Mouse (Mus musculus) intestine, embryonic 15.5 days (tissue): ENCODE measurements around the gene Pigk. TPM values are rescaled to one million over a fixed set of nuclear protein-coding genes. Genes with fewer than 3 reads are reported as not detected.
A peak's percentile ranks its signal among the peaks of the same experiment; 100 is the strongest.

Experiments
- ATAC-seq: fragments of 200-750 bp; cut with Nextera tagmentation; 2 replicates; pipeline ENCODE4 v1.8.0; 2017; ENCODE audit warnings: moderate TSS enrichment, moderate library complexity
- H3K27ac ChIP-seq: fragments of 300-500 bp; sonication (generic); 2 replicates; pipeline ENCODE4 v1.5.1; 2015; ENCODE audit warnings: mild to moderate bottlenecking, inconsistent platforms
- H3K27me3 ChIP-seq: fragments of 300-500 bp; sonication (generic); replicated peaks from 2 replicates; pipeline ENCODE4 v1.6.1; 2015; ENCODE audit warnings: inconsistent platforms
- H3K36me3 ChIP-seq: fragments of 300-500 bp; sonication (generic); 2 replicates; pipeline ENCODE4 v1.6.1; 2015; ENCODE audit warnings: inconsistent platforms
- H3K4me1 ChIP-seq: fragments of 300-500 bp; sonication (generic); replicated peaks from 2 replicates; pipeline ENCODE4 v1.6.1; 2015; ENCODE audit warnings: inconsistent platforms
- H3K4me2 ChIP-seq: fragments of 300-500 bp; sonication (generic); replicated peaks from 2 replicates; pipeline ENCODE4 v1.6.1; 2015; ENCODE audit warnings: mild to moderate bottlenecking, inconsistent platforms
- H3K4me3 ChIP-seq: fragments of 300-500 bp; sonication (generic); replicated peaks from 2 replicates; pipeline ENCODE4 v1.5.1; 2015; ENCODE audit warnings: inconsistent platforms
- H3K9ac ChIP-seq: fragments of 300-500 bp; sonication (generic); 2 replicates; pipeline ENCODE4 v1.6.1; 2015; ENCODE audit warnings: inconsistent platforms
- H3K9me3 ChIP-seq: fragments of 300-500 bp; sonication (generic); 2 replicates; pipeline ENCODE4 v1.6.1; 2016; ENCODE audit warnings: inconsistent platforms
- WGBS: fragments of 180-500 bp; shearing (Covaris S2); methylation state at CpG from one replicate; pipeline ENCODE4 v1.1.7; 2015; 5-methylcytosine and 5-hydroxymethylcytosine counted together
- polyA plus RNA-seq: library from polyadenylated mRNA; unstranded; fragments of >200 nt; fragmentation: Nextera tagmentation; extraction: Ambion mirVana; gene quantifications from 2 replicates; pipeline ENCODE4 v1.2.1, GENCODE M21; 2015

The Pigk gene
- polyA plus RNA-seq, 1 experiment from 2014 or later: 36.6 TPM

DNA sequence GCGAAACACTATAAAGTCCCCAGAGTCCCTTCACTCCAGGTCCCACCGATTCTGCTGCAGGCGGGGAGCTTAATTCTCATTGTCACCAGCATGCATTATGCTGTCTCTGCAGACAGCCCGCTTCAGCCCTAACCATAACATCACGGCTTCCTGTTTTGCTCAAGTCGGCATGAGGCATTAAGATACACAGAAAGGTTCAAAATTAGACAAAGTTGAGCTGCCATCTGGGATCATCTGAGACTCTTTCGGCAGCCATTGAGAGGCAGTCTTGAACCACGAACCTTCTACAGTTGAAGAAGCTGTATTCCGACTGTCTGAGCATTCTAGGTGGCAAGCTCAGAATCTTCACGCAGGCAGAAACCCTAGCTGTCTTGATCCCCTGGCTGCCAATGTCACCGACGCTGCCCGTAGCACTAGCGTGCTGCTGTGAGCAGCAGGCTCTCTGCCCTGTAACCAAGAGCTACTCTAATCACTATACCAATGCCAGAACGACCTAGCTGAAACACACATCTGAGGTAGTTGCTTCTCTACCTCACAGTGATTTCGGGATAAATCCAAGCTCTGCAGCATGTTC, 256.0 kb downstream of the Pigk start:
- no peak overlapping the region for H3K4me2 ChIP-seq
- no peaks in the 10 kb centered on the region for H3K4me1 ChIP-seq
- H3K4me3 ChIP-seq: no peak overlapping the region
- no peaks in the 10 kb centered on the region for H3K9me3 ChIP-seq
- H3K27me3 ChIP-seq: no peaks in the 10 kb centered on the region
- H3K36me3 ChIP-seq: no peaks in the 10 kb centered on the region
- no peak for ATAC-seq
- H3K27ac ChIP-seq: no peak overlapping the region
- WGBS: 65% methylated on average over 16 of the region's 16 CpGs
- no peak overlapping the region for H3K9ac ChIP-seq

GRCm38 (mm10) chr3:152971373-152971772, 257.5 kb downstream of the Pigk start:
- no peak overlapping the region for H3K9ac ChIP-seq
- H3K4me2 ChIP-seq: no peak overlapping the region
- no peak overlapping the region for H3K27ac ChIP-seq
- no peak overlapping the region for H3K4me3 ChIP-seq
- H3K4me1 ChIP-seq: no peaks in the 10 kb centered on the region
- no peak for ATAC-seq
- 81% methylated on average over 4 of the region's 4 CpGs for WGBS
- no peaks in the 10 kb centered on the region for H3K9me3 ChIP-seq
- H3K27me3 ChIP-seq: no peaks in the 10 kb centered on the region
- no peaks in the 10 kb centered on the region for H3K36me3 ChIP-seq

GRCm38 (mm10) chr3:152979481-152980092, 265.7 kb downstream of the Pigk start:
- Histone ChIP-seq H3K9ac (no peak overlapping the region), H3K27me3 (peaks cover 27% of the 10 kb centered on the region), H3K36me3 (no peaks in the 10 kb centered on the region), H3K4me2 (no peak overlapping the region), H3K27ac (no peak overlapping the region), H3K9me3 (no peaks in the 10 kb centered on the region), H3K4me1 (peaks cover 14% of the 10 kb centered on the region), H3K4me3 (no peak overlapping the region)
- 0 out of 2 replicates have a peak, but pooled peaks have one; percentile 56 for ATAC-seq
- WGBS: 51% methylated on average over 11 of the region's 11 CpGs

DNA sequence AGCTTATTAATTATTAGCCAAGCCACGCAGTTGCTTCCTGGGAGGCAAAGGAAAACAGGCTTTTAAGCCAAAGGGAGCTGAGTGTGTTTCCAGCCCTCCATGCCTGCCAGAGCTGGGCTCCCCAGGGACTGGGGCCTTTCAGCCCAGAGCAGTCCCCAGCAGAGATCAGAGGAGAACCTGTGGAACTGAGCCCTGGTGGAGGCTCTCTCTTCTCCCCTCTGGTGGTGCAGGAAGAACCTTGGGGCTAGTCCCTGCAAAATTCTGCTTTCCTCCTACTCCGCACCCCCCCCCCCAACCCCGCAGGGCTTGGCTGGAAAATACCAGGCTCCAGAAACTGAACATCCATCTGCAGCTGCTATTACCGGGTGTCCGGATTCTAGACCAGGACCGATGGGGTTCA, 266.5 kb downstream of the Pigk start:
- WGBS: 12% methylated on average over 6 of the region's 6 CpGs
- ATAC-seq: 0 out of 2 replicates have a peak, but pooled peaks have one; percentile 31

DNA sequence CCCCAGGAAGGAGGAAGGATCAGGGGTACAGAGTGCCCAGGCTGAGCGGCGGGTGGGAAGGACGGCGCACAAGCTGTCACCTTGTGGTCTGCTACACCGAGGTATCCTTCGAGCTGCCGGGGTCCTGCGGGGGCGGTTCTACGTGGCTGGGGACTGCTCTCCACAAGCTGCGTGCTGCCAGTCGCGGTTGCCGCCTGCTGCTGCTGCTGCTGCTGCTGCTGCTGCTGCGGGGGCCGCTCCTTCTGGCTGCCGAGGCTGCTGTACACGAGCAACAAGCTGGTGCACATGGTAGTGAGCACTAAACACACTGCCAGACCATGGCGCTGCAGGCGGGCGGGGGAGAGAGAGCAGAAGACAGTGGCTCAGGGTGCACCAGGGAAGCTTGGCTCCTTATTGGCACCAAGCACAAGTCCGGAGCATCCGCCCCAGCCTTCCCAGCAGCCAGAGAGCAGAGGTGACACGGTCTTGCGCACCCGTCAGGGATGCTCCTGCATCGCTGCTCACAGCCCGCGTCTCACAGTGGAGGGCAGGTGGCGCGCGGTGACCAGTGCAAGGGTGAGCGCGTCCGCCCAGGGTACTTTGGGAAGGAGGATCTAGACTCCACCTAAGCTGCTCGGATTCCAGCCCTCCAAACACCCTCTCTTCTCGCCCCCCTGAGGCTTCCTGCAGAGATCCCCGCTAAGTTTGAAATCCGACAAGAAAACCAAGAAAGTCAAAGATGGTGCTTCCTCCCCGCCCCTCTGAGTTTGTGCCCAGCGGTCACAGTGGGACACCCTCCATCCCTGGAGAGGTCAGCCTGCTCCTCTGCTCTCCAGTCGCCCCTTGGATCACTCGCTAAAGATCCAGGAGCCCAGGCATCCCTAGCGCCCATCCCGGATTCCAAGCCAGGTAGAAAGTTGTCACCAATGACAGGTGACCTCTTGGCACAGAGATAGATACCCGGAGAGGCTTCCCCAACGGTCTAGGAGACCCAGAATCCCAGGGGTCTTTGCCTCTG, 267.4 kb downstream of the Pigk start:
- H3K27ac ChIP-seq: no peak overlapping the region
- H3K36me3 ChIP-seq: no peaks in the 10 kb centered on the region
- H3K9ac ChIP-seq: peak overlapping the region; percentile 28
- peak overlapping the region; percentile 84 for H3K4me2 ChIP-seq
- peaks cover 14% of the 10 kb centered on the region for H3K4me1 ChIP-seq
- under 1% methylated on average over 47 of the region's 47 CpGs for WGBS
- peak; percentile 55 for ATAC-seq
- no peaks in the 10 kb centered on the region for H3K9me3 ChIP-seq
- peaks cover 27% of the 10 kb centered on the region for H3K27me3 ChIP-seq
- peak overlapping the region; percentile 38 for H3K4me3 ChIP-seq

More for the DNA sequence above, 266.5 kb downstream of the Pigk start:
- H3K27ac ChIP-seq: no peak overlapping the region
- no peak overlapping the region for H3K4me3 ChIP-seq
- no peak overlapping the region for H3K9ac ChIP-seq
- H3K4me2 ChIP-seq: peak overlapping the region; percentile 84
- peaks cover 27% of the 10 kb centered on the region for H3K27me3 ChIP-seq
- H3K4me1 ChIP-seq: peaks cover 14% of the 10 kb centered on the region
- no peaks in the 10 kb centered on the region for H3K36me3 ChIP-seq
- H3K9me3 ChIP-seq: no peaks in the 10 kb centered on the region

- ATAC-seq: peak; percentile 31; the same call in 1 of the 2 replicates
- Histone ChIP-seq H3K4me2 (peak within 1 kb of the TSS; percentile 84), H3K27me3 (peaks cover 27% of the 10 kb centered on the region), H3K9me3 (no peaks in the 10 kb centered on the region), H3K36me3 (no peaks in the 10 kb centered on the region), H3K27ac (no peak within 1 kb of the TSS), H3K4me1 (peaks cover 14% of the 10 kb centered on the region), H3K9ac (peak within 1 kb of the TSS; percentile 28), H3K4me3 (peak within 1 kb of the TSS; percentile 38)
- WGBS: under 1% methylated on average over 17 of the region's 17 CpGs
Measured at GRCm38 (mm10) chr3:152981988-152982387, 268.1 kb downstream of the Pigk start, which contains the start of gene St6galnac5. St6galnac5 (minus strand) TSS chr3:152982246.

GRCm38 (mm10) chr3:152990787-152991186, 276.9 kb downstream of the Pigk start:
- Histone ChIP-seq H3K9me3 (no peaks in the 10 kb centered on the region), H3K4me3 (no peak overlapping the region), H3K27me3 (no peaks in the 10 kb centered on the region), H3K9ac (no peak overlapping the region), H3K27ac (no peak overlapping the region), H3K36me3 (no peaks in the 10 kb centered on the region), H3K4me2 (no peak overlapping the region), H3K4me1 (no peaks in the 10 kb centered on the region)
- no peak for ATAC-seq
- WGBS: 72% methylated on average over 2 of the region's 2 CpGs

DNA sequence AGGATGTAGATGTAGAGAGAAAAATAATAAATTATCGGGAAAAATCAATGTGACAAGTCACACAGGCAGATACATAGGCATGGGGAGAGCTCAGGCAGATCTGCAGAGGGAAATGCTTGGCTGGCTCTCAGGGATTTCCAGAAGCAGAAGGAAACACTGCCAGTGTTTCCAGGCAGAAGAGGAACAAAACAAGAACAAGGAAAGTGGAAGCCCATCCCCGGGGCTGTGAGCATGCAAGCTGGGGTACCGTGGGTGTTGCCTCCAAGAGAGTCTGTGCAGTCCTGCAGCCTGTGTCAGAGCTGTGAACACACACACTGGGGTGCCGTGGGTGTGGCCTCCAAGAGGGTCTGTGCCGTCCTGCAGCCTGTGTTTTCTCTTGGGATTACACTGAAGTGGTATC, 279.7 kb downstream of the Pigk start:
- H3K27me3 ChIP-seq: no peaks in the 10 kb centered on the region
- ATAC-seq: no peak
- H3K9me3 ChIP-seq: no peaks in the 10 kb centered on the region
- H3K4me2 ChIP-seq: no peak overlapping the region
- H3K36me3 ChIP-seq: no peaks in the 10 kb centered on the region
- H3K9ac ChIP-seq: no peak overlapping the region
- no peak overlapping the region for H3K4me3 ChIP-seq
- no peak overlapping the region for H3K27ac ChIP-seq
- 60% methylated on average over 5 of the region's 5 CpGs for WGBS
- no peaks in the 10 kb centered on the region for H3K4me1 ChIP-seq

DNA sequence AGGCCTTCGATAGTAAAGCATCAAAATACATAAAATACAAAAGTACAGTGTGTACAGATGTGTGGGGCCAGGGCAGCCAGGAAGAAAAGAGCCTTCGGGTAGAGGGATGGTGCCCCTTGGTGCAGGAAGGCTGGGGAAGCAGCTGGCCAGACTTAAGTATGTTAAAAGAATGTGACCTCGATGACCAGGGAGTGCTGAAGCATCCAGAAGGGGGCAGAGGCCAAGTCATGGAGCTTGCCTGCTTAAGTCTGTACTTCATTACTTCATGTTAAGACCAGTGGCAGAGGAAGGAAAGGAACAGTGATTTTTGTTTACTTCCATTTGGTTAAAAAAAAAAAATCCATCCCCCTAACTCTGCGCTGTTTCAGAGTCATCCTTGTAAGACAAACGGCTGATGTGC, 284.2 kb downstream of the Pigk start:
- 48% methylated on average over 5 of the region's 5 CpGs for WGBS
- Histone ChIP-seq H3K4me1 (no peaks in the 10 kb centered on the region), H3K27ac (no peak overlapping the region), H3K36me3 (no peaks in the 10 kb centered on the region), H3K27me3 (no peaks in the 10 kb centered on the region), H3K4me2 (no peak overlapping the region), H3K4me3 (no peak overlapping the region), H3K9ac (no peak overlapping the region), H3K9me3 (no peaks in the 10 kb centered on the region)
- ATAC-seq: no peak

- Histone ChIP-seq H3K4me1 (no peaks in the 10 kb centered on the region), H3K27ac (no peak overlapping the region), H3K4me2 (no peak overlapping the region), H3K27me3 (no peaks in the 10 kb centered on the region), H3K9me3 (no peaks in the 10 kb centered on the region), H3K9ac (no peak overlapping the region), H3K4me3 (no peak overlapping the region), H3K36me3 (no peaks in the 10 kb centered on the region)
- WGBS: 72% methylated on average over 5 of the region's 5 CpGs
- no peak for ATAC-seq
Measured at GRCm38 (mm10) chr3:152998901-152999300, 285.0 kb downstream of the Pigk start.

DNA sequence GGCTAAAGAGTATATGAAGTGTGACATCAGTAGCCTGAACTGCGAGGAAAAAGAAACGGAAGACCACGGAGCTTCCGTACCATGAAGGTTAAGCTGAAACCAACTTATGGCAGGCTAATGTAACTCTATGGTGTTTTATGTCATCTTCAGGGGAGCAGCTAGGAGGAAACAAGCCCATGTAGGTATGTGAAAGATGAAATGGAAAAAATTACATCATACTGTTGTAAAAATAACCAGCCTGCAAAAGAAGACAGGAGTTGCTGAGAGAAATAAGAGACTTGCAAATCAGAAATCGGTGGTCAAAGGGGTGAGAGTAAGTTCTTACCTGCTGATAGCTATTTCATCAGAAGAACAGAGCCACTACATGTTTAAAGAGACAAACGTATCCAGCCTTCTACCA, 293.0 kb downstream of the Pigk start:
- Histone ChIP-seq H3K9me3 (no peaks in the 10 kb centered on the region), H3K4me1 (no peaks in the 10 kb centered on the region), H3K4me3 (no peak overlapping the region), H3K36me3 (no peaks in the 10 kb centered on the region), H3K4me2 (no peak overlapping the region), H3K27me3 (no peaks in the 10 kb centered on the region), H3K9ac (no peak overlapping the region), H3K27ac (no peak overlapping the region)
- WGBS: 88% methylated on average over 6 of the region's 6 CpGs
- ATAC-seq: no peak

- Histone ChIP-seq H3K9ac (no peak overlapping the region), H3K4me2 (no peak overlapping the region), H3K4me1 (no peaks in the 10 kb centered on the region), H3K4me3 (no peak overlapping the region), H3K9me3 (no peaks in the 10 kb centered on the region), H3K27ac (no peak overlapping the region), H3K27me3 (no peaks in the 10 kb centered on the region), H3K36me3 (no peaks in the 10 kb centered on the region)
- 55% methylated on average over 8 of the region's 8 CpGs for WGBS
- no peak for ATAC-seq
Measured at GRCm38 (mm10) chr3:153016355-153016754, 302.5 kb downstream of the Pigk start.
